Mouse (Mus musculus): ENCODE data around the gene Pvrig.
"Not testable (repeated sequence)": the region's sequence is repeated elsewhere in the genome, so short reads cannot be mapped to it uniquely, and the experiment has no call there.

Gene Pvrig

DNA sequence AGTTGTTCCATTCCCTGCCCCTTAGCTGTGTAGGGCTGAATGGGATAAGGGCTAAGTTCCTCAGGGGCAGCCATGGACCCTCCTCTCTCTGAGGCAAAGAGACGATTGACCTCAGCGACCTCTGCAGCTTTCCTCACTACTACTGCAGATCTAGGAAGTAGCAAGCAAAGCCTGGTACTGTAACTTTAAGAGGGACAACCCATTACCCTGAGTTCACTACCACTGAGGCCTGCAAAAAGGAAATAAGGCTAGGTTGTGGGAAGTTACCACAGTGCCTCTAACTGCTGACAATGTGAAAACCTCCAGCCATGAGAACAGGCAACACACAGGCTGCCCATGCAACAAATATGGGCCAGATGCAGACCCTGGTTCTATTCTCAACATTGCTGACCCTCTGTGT, at the start of gene Pvrig:
TSS of gene Pvrig (plus strand) at position 301 of the 400 bp plus-strand sequence.
- no peak for DNase-seq

DNA sequence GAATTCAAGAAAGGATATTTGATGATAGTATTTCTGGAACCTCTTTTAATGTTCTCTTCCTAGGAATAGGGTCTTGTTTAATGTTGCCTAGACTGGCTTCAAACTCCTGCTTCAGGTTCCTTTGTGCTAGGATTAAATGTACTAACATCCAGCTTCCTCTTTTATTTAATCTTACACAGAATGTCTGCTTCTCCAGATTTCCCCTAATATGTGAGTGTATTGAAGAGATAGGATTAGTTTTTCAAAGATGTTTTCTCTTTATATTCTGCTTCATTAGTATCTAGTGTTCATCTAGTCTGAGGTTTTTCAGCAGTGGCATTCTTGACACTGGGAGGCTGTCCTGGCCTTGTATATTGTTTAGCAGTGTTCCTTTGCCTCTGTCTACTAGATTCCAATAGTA, 47.6 kb upstream of the Pvrig start:
- no peak for DNase-seq

DNA sequence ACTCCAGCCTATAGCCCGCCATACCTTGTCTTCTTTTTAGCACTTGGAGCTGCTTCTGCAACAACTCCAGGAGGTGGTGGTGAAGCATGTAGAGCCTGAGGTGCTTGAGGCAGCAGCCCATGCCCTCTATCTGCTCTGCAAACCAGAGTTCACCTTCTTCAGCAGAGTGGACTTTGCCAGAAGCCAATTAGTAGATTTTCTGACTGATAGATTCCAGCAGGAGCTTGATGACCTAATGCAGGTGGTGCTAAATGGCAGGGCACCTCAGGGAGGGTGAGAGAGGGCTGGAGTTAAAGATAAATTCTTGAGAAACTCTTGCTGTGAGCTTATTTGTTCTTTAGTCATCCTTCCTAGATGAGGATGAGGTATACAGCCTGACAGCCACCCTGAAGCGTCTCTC, 42.1 kb upstream of the Pvrig start:
- no peak for DNase-seq

DNA sequence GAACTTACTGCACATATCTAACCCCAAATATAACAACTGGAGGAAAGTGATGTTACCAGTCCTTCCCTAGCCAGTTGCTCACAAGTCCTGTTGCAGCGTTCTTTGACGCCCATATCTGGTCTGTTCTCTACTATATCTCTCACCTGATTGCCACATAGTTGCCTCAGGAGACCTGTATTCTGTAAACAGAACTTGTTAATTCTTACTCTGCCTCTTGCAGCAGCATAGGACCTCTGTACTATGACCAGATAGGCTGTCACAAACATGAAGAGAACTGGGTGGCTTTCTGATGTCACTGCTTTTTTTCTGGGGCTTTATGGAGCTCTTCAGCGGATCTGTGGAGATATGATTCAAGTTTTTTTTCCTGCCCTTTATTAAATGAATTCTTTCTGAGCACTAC, 29.0 kb upstream of the Pvrig start:
- DNase-seq, result no peak

DNA sequence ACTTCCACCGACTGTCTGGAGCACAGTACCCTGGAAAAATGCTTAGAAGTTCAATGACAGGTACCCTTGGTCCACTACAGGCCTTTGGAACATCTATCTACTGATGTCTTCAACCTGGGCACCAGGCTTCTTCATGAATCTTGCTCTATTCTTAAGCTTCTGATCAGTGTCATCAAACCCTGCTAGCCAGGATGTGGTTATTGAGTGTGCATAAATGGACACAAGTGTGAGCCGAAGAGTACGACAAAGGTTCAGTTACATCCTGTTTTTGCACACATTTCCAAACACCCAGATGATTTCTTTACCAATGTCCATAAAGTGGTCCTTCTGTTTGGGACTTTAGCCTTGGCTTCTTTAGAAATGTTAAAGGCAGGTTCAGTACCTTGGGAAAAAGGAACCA, 1.5 kb downstream of the Pvrig start:
- no peak for DNase-seq

DNA sequence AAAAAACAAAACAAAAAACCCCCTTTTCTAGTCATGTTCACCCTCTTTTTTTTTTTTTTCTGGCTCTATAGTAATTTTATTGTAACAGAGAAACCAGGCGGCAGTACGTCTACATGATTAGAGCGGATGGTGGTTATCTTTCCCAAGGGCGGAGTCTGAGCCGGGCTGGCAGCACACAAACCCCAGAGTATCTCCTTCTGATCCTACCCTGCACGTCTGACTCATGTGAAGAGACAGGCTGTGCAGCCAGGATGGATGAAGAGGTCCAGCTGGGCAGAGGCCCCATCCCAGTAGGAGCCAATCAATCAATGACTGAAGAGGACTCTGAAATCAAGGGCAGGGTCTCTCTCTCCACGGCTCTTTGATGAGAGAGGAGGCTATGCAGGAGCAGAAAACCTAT, 21.4 kb downstream of the Pvrig start:
- not testable (repeated sequence) for DNase-seq

DNA sequence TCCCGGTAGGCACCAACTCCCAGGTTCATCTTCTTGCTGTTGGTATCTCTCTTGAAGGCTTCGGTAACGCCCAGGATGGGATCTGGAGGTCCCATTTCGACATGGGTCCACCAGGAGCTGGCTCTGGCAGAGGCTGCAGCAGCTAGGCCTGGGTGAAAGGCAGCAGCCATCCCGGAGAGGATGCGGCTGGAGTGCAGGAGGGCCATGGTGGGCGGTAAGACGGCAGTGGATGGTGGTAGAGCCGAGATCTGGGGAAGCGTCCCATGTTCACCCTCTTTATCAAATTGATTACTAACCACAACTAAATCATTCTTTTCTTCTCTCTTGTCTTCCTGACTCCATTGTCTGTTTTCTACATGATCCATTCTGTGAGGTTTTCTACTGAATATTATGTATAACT, 23.6 kb downstream of the Pvrig start:
- not testable (repeated sequence) for DNase-seq
